1 mouse cellular context compared by ENCODE assay signal in genomic region chr13:55448131-55448530, GRCm38 (mm10).
TF ChIP-seq lines count a peak whose summit lies in the region.

No protein-coding gene starts in this region.

TF ChIP-seq in ES-E14, 5 proteins besides CTCF, POLR2A, EP300 and RAD21:
- no peak for TF ChIP-seq MAFK (IDR thresholded peaks at IDR 0.05; ENCODE audit: insufficient read depth, low read depth, low read length)
- no peak for TF ChIP-seq HCFC1 (IDR thresholded peaks at IDR 0.05; ENCODE audit: borderline replicate concordance, insufficient read depth, low read length)
- no peak for TF ChIP-seq CHD2 (IDR thresholded peaks at IDR 0.05; ENCODE audit: low read depth, low read length)
- TF ChIP-seq ZNF384 (IDR thresholded peaks at IDR 0.05; ENCODE audit: low read depth, low read length) = no peak
- no peak for TF ChIP-seq ZC3H11A (IDR thresholded peaks at IDR 0.05; ENCODE audit: borderline replicate concordance, low read depth, low read length)
TF ChIP-seq in ES-E14: peak in this region for 0.
